Mouse (Mus musculus) C2C12 (cell line): ENCODE measurements at regions not wholly inside any gene's neighbourhood (a gene's known extent, or its start where the extent isn't known, plus 50 kb on each side); places are given as distances from the start of the nearest gene placed in this dataset.

Experiments used
- H3K27me3 ChIP-seq: one replicate; pipeline ENCODE4 v1.6.1; 2011; ENCODE audit not compliant: control insufficient read depth, insufficient read depth, insufficient read length
- H3K36me3 ChIP-seq: one replicate; pipeline ENCODE4 v1.6.1; 2011; ENCODE audit not compliant: control insufficient read depth, insufficient read depth
- H3K4me3 ChIP-seq: one replicate; pipeline ENCODE4 v1.5.1; 2011; ENCODE audit warnings: mild to moderate bottlenecking, control low read depth; ENCODE audit not compliant: poor library complexity, insufficient read depth, severe bottlenecking
- H3K79me2 ChIP-seq: one replicate; pipeline ENCODE4 v1.6.1; 2011; ENCODE audit not compliant: control insufficient read depth, insufficient read depth
- H3K79me3 ChIP-seq: one replicate; pipeline ENCODE4 v1.6.1; 2011; ENCODE audit warnings: low read depth, control low read depth
- H3ac ChIP-seq: one replicate; pipeline ENCODE3; 2011; ENCODE audit warnings: low read depth; ENCODE audit not compliant: control insufficient read depth, insufficient read length
- CEBPB ChIP-seq: IDR thresholded peaks from one replicate; pipeline ENCODE4 v1.6.1; 2011; ENCODE audit warnings: low read depth, mild to moderate bottlenecking, control low read depth, moderate library complexity
- CTCF ChIP-seq: IDR thresholded peaks from one replicate; pipeline ENCODE4 v1.5.1; 2011; ENCODE audit not compliant: control insufficient read depth, insufficient read depth, insufficient read length
- FOSL1 ChIP-seq: IDR thresholded peaks from one replicate; pipeline ENCODE4 v1.8.0; 2011; ENCODE audit warnings: mild to moderate bottlenecking, low read length; ENCODE audit not compliant: poor library complexity, insufficient read depth, severe bottlenecking
- MAX ChIP-seq: IDR thresholded peaks from one replicate; pipeline ENCODE4 v1.6.1; 2011; ENCODE audit warnings: mild to moderate bottlenecking, control low read depth
- MYOD1 ChIP-seq: IDR thresholded peaks from one replicate; pipeline ENCODE4 v1.6.1; 2011; ENCODE audit warnings: low read depth; ENCODE audit not compliant: control insufficient read depth, insufficient read length
- MYOG ChIP-seq: IDR thresholded peaks from one replicate; pipeline ENCODE4 v1.6.1; 2011; ENCODE audit not compliant: control insufficient read depth, insufficient read length; ENCODE audit errors: extremely low read depth
- USF1 ChIP-seq: IDR thresholded peaks from one replicate; pipeline ENCODE4 v1.6.1; 2011; ENCODE audit warnings: low read depth, mild to moderate bottlenecking, control low read depth, moderate library complexity

DNA sequence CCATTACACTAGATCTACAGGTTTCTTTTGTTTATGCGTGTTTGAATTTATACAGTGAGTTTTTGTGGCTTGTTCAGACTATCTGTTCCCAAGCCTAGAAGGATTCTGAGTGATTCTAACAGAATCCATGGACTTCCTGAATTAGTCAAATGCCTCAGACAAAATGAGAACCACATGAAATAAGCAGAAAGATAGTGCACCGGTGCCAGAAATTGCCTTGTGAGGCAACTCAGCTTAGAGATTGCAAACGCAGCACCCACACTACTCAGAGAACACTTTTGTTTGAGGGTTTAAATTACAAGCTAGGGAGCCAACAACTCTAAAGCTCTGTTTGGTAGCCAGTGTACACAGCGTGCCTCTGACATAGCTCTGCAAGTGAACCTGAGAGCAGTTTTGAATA, 543.9 kb downstream of the Plcl1 start:
- Histone ChIP-seq H3K4me3 (no peak overlapping the region), H3ac (no peak overlapping the region), H3K79me2 (no peaks in the 10 kb centered on the region), H3K79me3 (no peaks in the 10 kb centered on the region), H3K27me3 (no peaks in the 10 kb centered on the region), H3K36me3 (no peaks in the 10 kb centered on the region)
- no peak for TF ChIP-seq CTCF
- TF ChIP-seq MYOG: no peak
- no peak for TF ChIP-seq MYOD1
- TF ChIP-seq CEBPB: no peak
- no peak for TF ChIP-seq USF1
- no peak for TF ChIP-seq FOSL1
- TF ChIP-seq MAX: no peak

DNA sequence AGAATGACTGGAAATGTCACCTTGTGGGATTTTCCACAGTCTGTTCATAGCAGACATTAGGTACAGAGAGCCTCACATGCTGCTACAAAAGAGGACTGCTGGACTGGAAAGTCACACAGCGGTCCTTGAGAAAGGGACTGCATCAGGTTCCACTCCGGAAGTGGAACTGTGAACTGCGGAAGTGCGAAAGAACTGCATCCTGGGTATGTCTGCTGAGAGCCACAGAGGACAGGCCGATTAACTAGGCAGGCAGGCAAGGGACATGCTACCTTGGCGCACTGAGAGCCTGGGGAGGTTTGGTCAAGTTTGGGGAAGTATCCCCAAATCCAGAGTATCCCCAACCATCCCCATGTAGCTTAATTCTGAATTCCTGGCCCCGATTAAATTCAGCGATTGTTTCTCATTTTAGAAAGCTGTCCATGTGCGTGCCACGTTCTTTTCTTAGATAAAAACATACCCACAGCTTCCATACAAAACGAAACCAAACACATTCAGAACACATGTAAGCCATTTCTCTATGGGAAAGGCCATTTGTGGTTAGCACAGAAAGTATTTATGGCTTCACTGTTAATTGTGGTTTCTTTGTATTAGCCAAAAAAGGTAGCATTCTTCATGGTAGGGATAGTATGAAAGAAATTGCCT, 552.2 kb downstream of the Plcl1 start:
- H3K4me3 ChIP-seq: no peak overlapping the region
- H3ac ChIP-seq: peak overlapping the region; percentile 12
- H3K27me3 ChIP-seq: no peaks in the 10 kb centered on the region
- TF ChIP-seq CEBPB (no peak), CTCF (no peak)
- H3K79me2 ChIP-seq: no peaks in the 10 kb centered on the region
- no peaks in the 10 kb centered on the region for H3K79me3 ChIP-seq
- H3K36me3 ChIP-seq: no peaks in the 10 kb centered on the region

DNA sequence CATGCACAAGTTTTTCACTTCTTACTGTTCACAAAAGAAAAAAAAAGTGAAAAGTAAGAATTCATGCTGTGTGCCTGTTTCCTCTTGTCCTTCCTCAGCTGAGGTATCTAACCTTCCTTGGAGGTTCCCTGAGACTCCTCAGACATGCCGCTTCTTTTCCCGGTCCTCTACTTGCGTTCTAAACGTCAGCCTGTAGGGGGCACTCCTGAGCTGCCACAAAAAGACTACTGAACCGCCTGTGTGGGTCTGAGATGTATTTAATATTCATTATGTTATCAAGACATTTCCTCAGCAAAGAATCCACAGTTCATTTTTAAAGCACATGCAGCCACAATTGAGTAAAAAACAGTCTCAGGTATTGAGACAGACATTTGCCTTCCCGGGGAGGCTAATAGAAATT, 554.6 kb downstream of the Plcl1 start:
- Histone ChIP-seq H3K79me2 (no peaks in the 10 kb centered on the region), H3ac (no peak overlapping the region), H3K36me3 (no peaks in the 10 kb centered on the region), H3K4me3 (no peak overlapping the region), H3K79me3 (no peaks in the 10 kb centered on the region), H3K27me3 (no peaks in the 10 kb centered on the region)
- TF ChIP-seq USF1 (no peak), CTCF (peak; percentile 23)

DNA sequence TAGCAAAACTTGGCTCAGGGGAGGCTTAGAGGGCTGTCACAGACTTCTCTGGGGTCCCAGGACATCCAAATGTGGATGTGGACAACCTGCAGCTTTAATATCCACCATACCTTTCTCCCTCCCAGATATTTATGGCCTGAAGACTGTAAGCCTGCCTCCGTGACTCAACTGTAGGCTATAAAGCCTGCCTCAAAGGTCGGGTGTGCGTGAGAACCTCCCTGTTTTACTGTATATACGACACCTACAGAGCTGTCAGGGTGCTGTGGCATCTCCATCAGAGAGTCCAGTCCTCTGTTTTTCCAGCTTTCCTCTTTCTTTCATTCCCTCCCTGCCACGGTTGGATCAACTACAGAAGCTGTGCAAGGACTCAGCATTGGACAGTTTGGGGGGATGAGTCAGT, 558.1 kb downstream of the Plcl1 start:
- TF ChIP-seq USF1 (no peak), MAX (no peak), CEBPB (no peak), FOSL1 (no peak), MYOG (no peak), MYOD1 (no peak), CTCF (no peak)
- no peak overlapping the region for H3K4me3 ChIP-seq
- no peaks in the 10 kb centered on the region for H3K79me3 ChIP-seq

DNA sequence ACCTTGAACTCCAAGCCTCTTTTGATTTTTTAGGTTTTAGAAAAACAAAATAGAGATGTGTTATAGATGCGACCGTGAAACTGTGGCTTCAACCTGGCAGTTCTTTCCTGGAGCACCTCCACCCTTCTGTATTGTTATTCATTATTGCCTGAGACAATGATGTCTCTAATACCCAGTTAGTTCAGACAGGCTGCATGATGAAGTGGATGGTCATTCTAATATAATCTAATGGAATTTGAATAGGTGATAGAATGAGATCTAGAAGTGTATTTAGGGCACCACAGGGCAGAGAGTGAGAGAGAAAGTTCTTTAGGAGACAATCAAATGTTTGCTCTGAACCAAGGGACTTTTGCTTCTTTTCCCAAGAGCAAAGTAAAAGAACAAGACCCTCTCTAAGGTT, 560.6 kb downstream of the Plcl1 start:
- no peaks in the 10 kb centered on the region for H3K79me3 ChIP-seq
- no peak overlapping the region for H3ac ChIP-seq
- H3K36me3 ChIP-seq: no peaks in the 10 kb centered on the region
- no peak overlapping the region for H3K4me3 ChIP-seq
- no peaks in the 10 kb centered on the region for H3K27me3 ChIP-seq
- H3K79me2 ChIP-seq: no peaks in the 10 kb centered on the region
- TF ChIP-seq MYOG (no peak), MYOD1 (no peak), CEBPB (no peak), MAX (no peak), USF1 (no peak), FOSL1 (no peak)

More for the DNA sequence above, 558.1 kb downstream of the Plcl1 start:
- Histone ChIP-seq H3K79me2 (no peaks in the 10 kb centered on the region), H3ac (no peak overlapping the region), H3K36me3 (no peaks in the 10 kb centered on the region), H3K27me3 (no peaks in the 10 kb centered on the region)

DNA sequence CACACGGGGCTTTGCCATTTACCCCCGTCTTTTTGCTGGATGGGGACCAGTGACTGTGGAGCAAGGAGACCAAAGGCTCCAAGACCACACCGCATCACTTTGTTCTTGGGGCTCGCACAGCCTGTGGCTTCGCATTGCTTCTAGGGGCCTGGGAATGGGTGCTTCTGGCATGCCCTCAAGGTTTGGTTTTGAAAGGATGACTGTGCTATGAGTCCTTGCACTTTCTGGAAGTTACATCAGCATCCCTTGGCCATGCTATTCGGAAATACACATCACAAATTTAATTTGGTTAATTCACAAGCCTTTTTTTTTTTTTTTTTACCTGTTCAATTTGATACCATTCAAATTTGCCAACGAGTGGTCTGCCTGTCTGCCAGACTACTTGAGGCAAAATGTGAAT, 562.1 kb downstream of the Plcl1 start:
- Histone ChIP-seq H3K79me3 (no peaks in the 10 kb centered on the region), H3ac (no peak overlapping the region), H3K4me3 (no peak overlapping the region), H3K36me3 (no peaks in the 10 kb centered on the region), H3K79me2 (no peaks in the 10 kb centered on the region), H3K27me3 (no peaks in the 10 kb centered on the region)
- TF ChIP-seq MYOD1: no peak
- TF ChIP-seq MAX: no peak
- no peak for TF ChIP-seq USF1
- no peak for TF ChIP-seq MYOG
- TF ChIP-seq FOSL1: no peak
- TF ChIP-seq CEBPB: no peak
- no peak for TF ChIP-seq CTCF

DNA sequence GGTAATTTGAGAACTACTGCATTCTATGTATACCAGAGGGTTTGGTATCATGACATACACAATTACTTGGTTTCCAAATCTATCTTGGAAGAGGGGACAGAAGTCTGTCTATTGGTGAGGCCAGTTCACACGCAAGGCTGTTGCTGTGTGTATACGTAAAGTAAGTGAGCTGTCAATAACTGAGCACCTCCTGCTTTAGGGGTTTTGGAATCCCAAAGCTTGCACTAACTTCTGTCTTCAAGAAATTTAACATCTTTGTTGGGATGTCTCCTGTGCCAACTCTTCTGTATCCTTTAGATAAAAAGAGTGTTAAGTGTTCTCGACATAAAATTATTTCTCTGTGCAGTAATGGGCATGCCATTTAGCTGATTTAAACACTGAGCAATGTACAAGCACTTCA, 572.1 kb downstream of the Plcl1 start:
- Histone ChIP-seq H3K27me3 (no peaks in the 10 kb centered on the region), H3K79me3 (no peaks in the 10 kb centered on the region), H3K79me2 (no peaks in the 10 kb centered on the region), H3K36me3 (no peaks in the 10 kb centered on the region), H3K4me3 (no peak overlapping the region), H3ac (no peak overlapping the region)
- TF ChIP-seq CEBPB (no peak), USF1 (no peak), MAX (no peak), CTCF (no peak), FOSL1 (no peak), MYOD1 (no peak), MYOG (no peak)
